Mouse (Mus musculus): ENCODE results near the gene Fmo5. TPM values are rescaled to one million over a fixed set of nuclear protein-coding genes. Genes with fewer than 3 reads are reported as not detected.

Gene Fmo5
- polyA plus RNA-seq, 1 experiment from 2014 or later, result 7.5 TPM

DNA sequence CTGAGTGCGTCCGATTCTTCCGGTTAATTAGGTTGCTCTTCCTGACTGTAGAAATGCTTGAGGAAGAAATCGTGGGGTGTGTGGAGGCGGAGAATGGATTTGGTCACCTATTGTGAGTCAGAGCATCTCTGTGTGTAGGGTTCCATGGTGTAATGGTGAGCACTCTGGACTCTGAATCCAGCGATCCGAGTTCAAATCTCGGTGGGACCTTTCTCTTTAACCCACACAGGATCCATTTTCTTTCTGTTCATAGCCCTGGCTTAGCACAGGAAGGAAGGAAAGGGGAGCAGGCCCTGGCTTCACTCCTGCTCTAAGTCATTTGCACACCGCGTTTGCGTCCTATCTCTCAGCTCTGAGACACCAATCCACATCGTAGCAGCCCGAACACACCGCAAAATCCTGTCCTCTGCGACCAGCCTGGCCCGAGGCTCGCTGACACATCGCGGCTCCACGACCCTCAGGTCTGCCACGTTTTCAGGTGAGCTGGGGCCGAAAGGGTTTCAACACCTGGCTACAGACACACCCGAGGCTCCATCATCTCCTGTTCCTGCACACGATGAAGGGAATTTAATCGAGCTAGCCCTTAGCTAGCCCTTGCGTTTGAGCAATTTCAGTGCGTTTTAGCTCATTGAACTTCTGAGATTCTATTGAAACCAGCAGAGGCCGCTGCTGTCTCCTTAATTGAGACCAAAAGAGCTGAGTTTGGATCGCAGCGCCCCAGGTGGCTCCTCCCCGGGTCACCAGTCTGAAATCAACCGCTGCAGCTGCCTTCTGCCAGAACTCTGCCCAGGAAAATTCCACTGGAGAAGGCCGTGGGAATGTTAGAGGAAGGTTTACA lies 52.9 kb downstream of the Fmo5 start:
- H3K9me3 ChIP-seq (replicated peaks), result no peaks in the 10 kb centered on the region
- peaks cover 27% of the 10 kb centered on the region for H3K27me3 ChIP-seq
- peak overlapping the region; percentile 59 for H3K4me3 ChIP-seq (replicated peaks)
- peak overlapping the region; percentile 82 for H3K4me2 ChIP-seq
- peak; percentile 49 for ATAC-seq (ENCODE audit: low read depth)
- H3K36me3 ChIP-seq, result no peaks in the 10 kb centered on the region
- H3K27ac ChIP-seq, result no peak overlapping the region
- WGBS (ENCODE audit: insufficient replicate concordance), result under 1% methylated on average over 33 of the region's 33 CpGs
- peaks cover 29% of the 10 kb centered on the region for H3K4me1 ChIP-seq (replicated peaks)
- peak overlapping the region; percentile 63 for H3K9ac ChIP-seq
- DNase-seq, result peak; percentile 47

DNA sequence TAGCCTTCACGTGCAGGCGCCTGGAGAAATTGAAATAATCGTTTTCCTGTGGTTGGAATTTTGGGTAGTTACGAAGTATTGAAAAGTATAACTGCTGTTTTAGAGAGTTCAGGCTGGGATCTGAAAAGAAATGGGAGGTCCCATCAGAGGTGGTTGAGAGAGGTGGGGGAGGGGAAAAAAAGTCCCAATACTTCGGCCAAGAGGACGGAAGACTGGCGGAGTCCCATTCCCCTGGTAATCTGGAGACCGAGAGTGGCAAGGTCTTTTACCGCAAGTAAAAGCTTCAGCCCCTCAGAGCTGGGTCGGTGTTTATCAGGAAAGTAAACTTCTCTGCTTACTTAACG lies 53.5 kb downstream of the Fmo5 start:
- H3K9ac ChIP-seq, result peak overlapping the region; percentile 63
- no peaks in the 10 kb centered on the region for H3K36me3 ChIP-seq
- peaks cover 27% of the 10 kb centered on the region for H3K27me3 ChIP-seq
- no peaks in the 10 kb centered on the region for H3K9me3 ChIP-seq (replicated peaks)
- WGBS (ENCODE audit: insufficient replicate concordance), result 1% methylated on average over 11 of the region's 11 CpGs
- peak overlapping the region; percentile 59 for H3K4me3 ChIP-seq (replicated peaks)
- no peak overlapping the region for H3K27ac ChIP-seq
- peaks cover 29% of the 10 kb centered on the region for H3K4me1 ChIP-seq (replicated peaks)
- DNase-seq (no peak), ATAC-seq (ENCODE audit: low read depth) (no peak)
- peak overlapping the region; percentile 82 for H3K4me2 ChIP-seq

DNA sequence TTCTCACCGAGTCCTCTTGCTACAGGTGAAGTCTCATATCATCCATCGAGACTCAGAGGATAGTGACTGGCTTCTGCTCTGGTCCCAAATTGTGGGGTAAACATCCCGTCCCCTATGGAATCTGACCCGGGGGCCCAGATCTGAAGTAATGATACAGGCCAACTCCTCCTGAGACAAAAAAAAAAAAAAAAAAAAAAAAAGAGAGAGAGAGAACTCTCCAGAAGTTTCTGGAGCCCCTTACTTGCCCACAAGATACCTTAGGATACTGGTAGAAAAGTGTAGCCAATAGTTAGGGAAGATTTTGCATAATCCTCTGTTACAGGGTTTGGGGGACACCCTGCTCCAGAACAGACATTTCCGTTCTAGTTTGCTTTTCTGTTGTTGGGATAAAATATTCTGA lies 54.0 kb downstream of the Fmo5 start:
- Histone ChIP-seq H3K9me3 (replicated peaks) (no peaks in the 10 kb centered on the region), H3K27ac (no peak overlapping the region), H3K9ac (peak overlapping the region; percentile 63; the same call in 1 of the 2 replicates), H3K27me3 (peaks cover 27% of the 10 kb centered on the region), H3K4me3 (replicated peaks) (peak overlapping the region; percentile 59), H3K36me3 (no peaks in the 10 kb centered on the region), H3K4me2 (peak overlapping the region; percentile 82), H3K4me1 (replicated peaks) (peaks cover 29% of the 10 kb centered on the region)
- WGBS (ENCODE audit: insufficient replicate concordance), result 19% methylated on average over 5 of the region's 5 CpGs
- DNase-seq, result no peak
- ATAC-seq (ENCODE audit: low read depth), result no peak

DNA sequence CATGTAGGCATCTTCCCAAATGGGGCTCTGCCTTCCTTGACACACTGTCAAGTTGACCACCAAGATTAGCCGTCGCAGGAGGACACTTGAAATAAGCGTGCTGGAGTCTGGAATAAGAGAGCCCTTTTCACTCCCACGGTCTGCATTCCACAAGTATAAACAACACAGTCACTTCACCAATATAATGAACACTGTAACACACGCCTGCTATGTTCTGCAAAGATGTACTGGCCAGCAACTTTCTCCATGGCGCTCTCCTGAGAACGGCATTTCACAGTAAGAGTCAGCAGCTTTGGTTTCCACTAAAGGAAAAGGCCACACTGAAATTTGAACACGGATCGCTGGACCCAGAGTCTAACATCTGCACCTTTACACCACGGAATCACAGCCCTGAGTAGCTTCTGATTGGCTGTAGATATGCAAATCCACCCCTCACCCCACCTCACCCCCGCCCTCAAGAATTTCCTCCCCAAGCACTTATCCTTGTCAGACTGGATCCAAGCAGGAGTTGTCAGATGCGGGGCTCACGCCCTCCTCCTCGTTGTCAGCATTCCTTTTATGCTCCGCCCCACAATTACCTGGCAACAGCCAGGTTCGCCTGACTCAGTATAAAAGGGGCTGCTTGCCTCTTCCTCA lies 55.1 kb downstream of the Fmo5 start:
- H3K4me3 ChIP-seq (replicated peaks), result no peak overlapping the region

DNA sequence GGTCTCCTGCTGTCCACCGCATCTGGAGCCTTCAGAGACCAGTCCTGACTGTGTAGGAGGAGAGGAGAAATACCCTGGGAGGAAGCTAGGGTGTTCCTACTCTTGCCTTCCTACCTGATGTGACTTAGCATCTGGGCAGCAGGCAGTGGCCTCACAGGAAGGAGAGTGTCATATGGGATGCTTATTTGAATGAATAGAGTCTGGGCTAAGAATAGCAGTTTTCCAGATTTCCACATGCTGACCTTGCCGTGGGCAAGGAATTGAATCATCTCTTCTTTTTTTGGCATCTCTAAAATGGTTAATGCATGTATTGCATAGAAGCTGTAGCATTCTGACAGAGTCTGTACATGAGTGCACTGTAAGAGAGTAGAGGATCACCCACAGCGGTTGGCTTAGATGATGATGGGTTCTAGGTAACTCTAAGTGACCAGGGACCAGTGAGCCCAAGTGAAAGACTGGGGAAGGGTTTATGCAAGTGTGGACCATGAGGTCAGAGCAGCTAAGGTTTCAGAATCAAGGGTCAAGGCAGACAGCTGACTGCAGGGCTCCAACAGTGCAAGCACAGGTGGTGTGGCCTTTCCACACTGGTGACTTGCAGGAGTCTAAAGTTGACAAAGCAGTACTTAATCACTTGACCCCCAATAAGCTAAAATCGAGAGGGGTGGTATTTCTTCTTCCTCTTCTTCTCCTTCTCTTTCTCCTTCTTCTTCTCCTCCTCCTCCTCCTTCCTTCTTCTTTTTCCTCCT lies 57.9 kb downstream of the Fmo5 start:
- Histone ChIP-seq H3K9me3 (replicated peaks) (no peaks in the 10 kb centered on the region), H3K36me3 (no peaks in the 10 kb centered on the region), H3K27ac (no peak overlapping the region), H3K9ac (no peak overlapping the region), H3K4me3 (replicated peaks) (no peak overlapping the region), H3K27me3 (peaks cover 27% of the 10 kb centered on the region), H3K4me1 (replicated peaks) (peaks cover 17% of the 10 kb centered on the region), H3K4me2 (no peak overlapping the region)
- no peak for DNase-seq
- WGBS (ENCODE audit: insufficient replicate concordance), result 57% methylated on average over 4 of the region's 4 CpGs
- ATAC-seq (ENCODE audit: low read depth), result no peak

More for the DNA sequence above, 55.1 kb downstream of the Fmo5 start:
- H3K27me3 ChIP-seq, result peaks cover 27% of the 10 kb centered on the region
- H3K4me1 ChIP-seq (replicated peaks), result peaks cover 29% of the 10 kb centered on the region
- DNase-seq, result no peak
- no peak overlapping the region for H3K4me2 ChIP-seq
- no peaks in the 10 kb centered on the region for H3K36me3 ChIP-seq
- WGBS (ENCODE audit: insufficient replicate concordance), result 19% methylated on average over 16 of the region's 16 CpGs
- H3K9me3 ChIP-seq (replicated peaks), result no peaks in the 10 kb centered on the region
- H3K27ac ChIP-seq, result no peak overlapping the region
- no peak for ATAC-seq (ENCODE audit: low read depth)
- H3K9ac ChIP-seq, result no peak overlapping the region

DNA sequence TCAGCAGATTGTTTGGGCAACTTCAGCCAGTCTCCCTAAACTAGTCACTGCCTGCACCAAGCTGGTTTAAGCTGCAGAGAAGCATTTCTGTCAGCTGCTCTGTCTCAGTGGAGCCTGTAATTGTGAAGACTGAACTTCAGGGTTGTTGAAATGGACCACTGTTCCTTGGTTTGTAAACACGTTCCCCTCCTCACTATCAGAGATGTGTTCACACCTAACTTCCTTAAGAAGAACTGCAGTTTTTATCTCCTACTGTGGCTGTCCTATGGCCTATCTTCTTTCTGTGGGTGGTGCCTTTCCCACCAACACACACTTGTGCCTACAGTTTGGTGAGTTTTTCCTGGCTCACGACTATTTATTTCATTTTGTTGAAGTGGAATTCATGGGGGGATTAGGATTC lies 60.7 kb downstream of the Fmo5 start:
- DNase-seq (no peak), ATAC-seq (ENCODE audit: low read depth) (no peak)
- no peak overlapping the region for H3K27ac ChIP-seq
- no peak overlapping the region for H3K4me2 ChIP-seq
- H3K36me3 ChIP-seq, result no peaks in the 10 kb centered on the region
- peaks cover under 1% of the 10 kb centered on the region for H3K4me1 ChIP-seq (replicated peaks)
- no peak overlapping the region for H3K4me3 ChIP-seq (replicated peaks)
- no peaks in the 10 kb centered on the region for H3K9me3 ChIP-seq (replicated peaks)
- WGBS (ENCODE audit: insufficient replicate concordance), result 21% methylated on average over 2 of the region's 2 CpGs
- no peak overlapping the region for H3K9ac ChIP-seq
- peaks cover 3% of the 10 kb centered on the region for H3K27me3 ChIP-seq

DNA sequence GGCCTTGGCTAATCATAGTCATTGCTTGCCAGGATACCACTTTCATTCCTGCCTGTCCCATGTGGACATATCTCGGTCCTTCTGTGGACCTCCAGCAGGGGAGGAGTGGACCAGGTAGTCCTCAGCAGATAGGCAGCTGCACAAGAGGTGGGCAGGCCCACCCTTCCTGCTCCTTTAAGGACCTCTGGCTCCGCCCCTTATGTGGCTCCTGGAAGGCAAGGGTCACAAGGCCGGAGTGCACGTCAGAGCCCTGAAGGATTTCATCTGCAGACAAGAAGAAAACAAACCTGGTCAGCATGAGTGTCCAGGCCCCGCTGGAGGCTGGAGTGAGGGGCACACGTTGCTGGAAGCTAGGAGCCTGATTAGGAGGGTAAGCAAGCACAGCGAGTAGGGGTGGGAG lies 62.0 kb downstream of the Fmo5 start:
- H3K4me3 ChIP-seq (replicated peaks), result no peak overlapping the region

DNA sequence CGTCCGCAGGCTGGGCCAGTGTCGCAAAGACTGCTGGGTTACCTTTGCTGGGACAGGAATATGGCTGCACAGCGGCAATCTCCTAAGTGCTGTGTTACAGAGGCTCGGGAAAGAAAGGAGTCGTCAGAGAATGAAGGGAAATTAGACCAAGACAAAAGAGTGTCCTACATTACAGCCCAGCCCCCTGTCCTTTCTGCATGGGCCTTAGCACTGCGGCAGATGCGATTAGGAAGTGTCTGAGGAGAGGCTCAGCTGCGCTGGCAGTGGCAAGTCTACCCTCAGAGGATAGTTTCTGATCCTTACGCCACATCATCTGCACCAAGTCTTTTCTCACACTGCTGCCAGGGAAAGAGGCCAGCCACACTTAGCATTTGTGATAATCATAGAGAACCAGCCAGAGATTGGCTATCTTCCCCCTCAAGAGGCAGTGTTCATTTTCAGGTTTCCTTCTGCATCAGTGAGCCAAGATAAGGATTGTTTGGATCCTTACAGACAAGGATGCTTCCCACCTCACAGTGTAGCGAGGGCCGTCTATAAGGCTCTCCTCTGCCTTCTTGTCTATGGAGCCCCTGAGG lies 62.9 kb downstream of the Fmo5 start:
- no peak overlapping the region for H3K4me2 ChIP-seq
- 67% methylated on average over 12 of the region's 12 CpGs for WGBS (ENCODE audit: insufficient replicate concordance)
- no peak overlapping the region for H3K9ac ChIP-seq
- ATAC-seq (ENCODE audit: low read depth) (no peak), DNase-seq (no peak)
- no peaks in the 10 kb centered on the region for H3K4me1 ChIP-seq (replicated peaks)
- H3K9me3 ChIP-seq (replicated peaks), result no peaks in the 10 kb centered on the region
- no peaks in the 10 kb centered on the region for H3K36me3 ChIP-seq
- no peaks in the 10 kb centered on the region for H3K27me3 ChIP-seq
- H3K27ac ChIP-seq, result no peak overlapping the region
- no peak overlapping the region for H3K4me3 ChIP-seq (replicated peaks)

More for the DNA sequence above, 62.0 kb downstream of the Fmo5 start:
- Histone ChIP-seq H3K4me1 (replicated peaks) (no peaks in the 10 kb centered on the region), H3K27ac (no peak overlapping the region), H3K9ac (no peak overlapping the region), H3K27me3 (no peaks in the 10 kb centered on the region), H3K36me3 (no peaks in the 10 kb centered on the region), H3K4me2 (no peak overlapping the region), H3K9me3 (replicated peaks) (no peaks in the 10 kb centered on the region)
- WGBS (ENCODE audit: insufficient replicate concordance), result 56% methylated on average over 7 of the region's 7 CpGs
- DNase-seq (no peak), ATAC-seq (ENCODE audit: low read depth) (no peak)

DNA sequence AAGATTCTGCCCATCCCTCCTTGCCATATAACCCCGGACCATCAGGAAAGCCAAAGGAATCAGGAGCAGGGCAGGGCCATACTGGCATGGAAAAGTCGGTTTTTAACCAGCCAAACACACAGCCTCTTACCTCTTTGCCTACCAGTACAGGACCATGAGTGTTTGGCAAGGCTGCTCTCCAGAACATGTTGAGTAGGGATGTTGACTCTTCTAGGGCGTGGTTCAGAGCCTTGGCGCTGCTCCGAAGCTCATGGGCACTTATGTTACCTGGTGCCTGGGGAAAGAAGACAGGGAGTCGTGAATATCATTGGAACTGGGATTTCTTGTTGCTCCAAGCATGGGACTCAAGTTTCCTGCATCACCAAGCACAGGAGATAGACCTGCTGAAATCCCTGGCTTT lies 65.2 kb downstream of the Fmo5 start:
- no peaks in the 10 kb centered on the region for H3K27me3 ChIP-seq
- no peaks in the 10 kb centered on the region for H3K36me3 ChIP-seq
- no peak overlapping the region for H3K27ac ChIP-seq
- no peak overlapping the region for H3K9ac ChIP-seq
- no peaks in the 10 kb centered on the region for H3K4me1 ChIP-seq (replicated peaks)
- H3K4me2 ChIP-seq, result no peak overlapping the region
- H3K4me3 ChIP-seq (replicated peaks), result no peak overlapping the region
- ATAC-seq (ENCODE audit: low read depth) (no peak), DNase-seq (no peak)
- 62% methylated on average over 6 of the region's 6 CpGs for WGBS (ENCODE audit: insufficient replicate concordance)
- no peaks in the 10 kb centered on the region for H3K9me3 ChIP-seq (replicated peaks)

DNA sequence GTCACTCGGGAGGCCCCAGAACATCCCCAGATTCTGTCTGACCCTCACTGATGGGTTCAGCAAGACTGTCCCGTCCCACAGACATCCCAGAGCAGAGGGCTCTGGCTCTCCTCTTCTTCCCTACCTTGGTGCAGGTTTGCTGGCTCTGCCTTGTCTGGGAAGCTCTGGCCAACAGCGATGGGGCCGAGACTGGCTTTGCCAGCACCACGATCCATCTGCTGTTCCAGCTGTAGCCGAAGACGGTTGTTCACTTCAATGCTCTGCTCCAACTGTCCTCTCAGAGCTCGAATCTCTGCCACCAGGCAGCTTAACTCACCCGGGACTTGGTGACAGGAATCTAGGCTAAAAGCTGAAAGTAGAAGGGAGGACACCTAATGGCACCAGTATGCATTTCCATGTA lies 68.3 kb downstream of the Fmo5 start:
- Histone ChIP-seq H3K27me3 (no peaks in the 10 kb centered on the region), H3K9ac (no peak overlapping the region), H3K4me2 (no peak overlapping the region), H3K9me3 (replicated peaks) (no peaks in the 10 kb centered on the region), H3K4me1 (replicated peaks) (no peaks in the 10 kb centered on the region), H3K36me3 (no peaks in the 10 kb centered on the region), H3K27ac (no peak overlapping the region), H3K4me3 (replicated peaks) (no peak overlapping the region)
- ATAC-seq (ENCODE audit: low read depth) (no peak), DNase-seq (no peak)
- WGBS (ENCODE audit: insufficient replicate concordance), result 66% methylated on average over 9 of the region's 9 CpGs

DNA sequence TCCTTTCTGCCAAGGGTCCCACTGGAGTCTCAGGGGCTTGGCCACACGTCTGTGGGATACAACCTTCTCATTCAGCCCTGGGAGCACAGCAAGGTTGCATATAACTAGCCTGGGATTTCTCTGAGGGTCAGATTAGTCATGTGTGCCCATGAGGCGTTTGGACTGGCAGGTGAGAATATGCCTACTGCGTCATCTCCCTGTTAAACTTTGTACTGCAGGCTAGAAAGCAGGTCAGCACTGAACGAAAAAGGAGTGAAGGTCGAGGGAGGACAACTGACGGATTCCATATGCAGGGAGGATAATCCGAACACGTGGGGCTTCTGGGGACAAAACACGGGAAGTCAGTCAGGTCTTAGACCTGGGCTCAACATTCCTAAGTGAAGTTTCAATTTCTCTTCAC lies 68.7 kb downstream of the Fmo5 start:
- no peak overlapping the region for H3K4me2 ChIP-seq
- ATAC-seq (ENCODE audit: low read depth) (no peak), DNase-seq (no peak)
- no peaks in the 10 kb centered on the region for H3K27me3 ChIP-seq
- H3K36me3 ChIP-seq, result no peaks in the 10 kb centered on the region
- H3K4me1 ChIP-seq (replicated peaks), result no peaks in the 10 kb centered on the region
- H3K9ac ChIP-seq, result no peak overlapping the region
- WGBS (ENCODE audit: insufficient replicate concordance), result 63% methylated on average over 9 of the region's 9 CpGs
- H3K4me3 ChIP-seq (replicated peaks), result no peak overlapping the region
- H3K27ac ChIP-seq, result no peak overlapping the region
- no peaks in the 10 kb centered on the region for H3K9me3 ChIP-seq (replicated peaks)

Data from liver, embryonic 13.5 days (tissue).